Mouse (Mus musculus) MEL (cell line): ENCODE results near the gene Ntrk3.

ENCODE experiments used
- CTCF ChIP-seq, 3 experiments: IDR thresholded peaks in 2 of 3; conservative IDR thresholded peaks in 1 of 3; 2 replicates each; pipeline ENCODE4 v1.5.1; 2011 to 2012; ENCODE audit warnings: low read length in 3 of 3, low read depth in 2 of 3, mild to moderate bottlenecking in 2 of 3, improper control_type of control experiment in 1 of 3, inconsistent platforms in 1 of 3, mixed read lengths in 1 of 3, moderate library complexity in 1 of 3; ENCODE audit not compliant: control insufficient read depth in 1 of 3, insufficient read depth in 1 of 3, poor library complexity in 1 of 3, severe bottlenecking in 1 of 3
- EP300 ChIP-seq, 2 experiments: IDR thresholded peaks; 2 replicates each; pipeline ENCODE4 v1.6.1; 2011; ENCODE audit warnings: improper control_type of control experiment in 2 of 2, low read length in 2 of 2, low read depth in 1 of 2, mild to moderate bottlenecking in 1 of 2
- GATA1 ChIP-seq: IDR thresholded peaks from 2 replicates; pipeline ENCODE4 v1.6.1; 2011; ENCODE audit warnings: low read depth, low read length, improper control_type of control experiment
- HCFC1 ChIP-seq: IDR thresholded peaks from 2 replicates; pipeline ENCODE4 v1.6.1; 2012; ENCODE audit warnings: low read depth, mild to moderate bottlenecking, inconsistent platforms, low read length, improper control_type of control experiment, moderate library complexity
- MAX ChIP-seq: IDR thresholded peaks from 2 replicates; pipeline ENCODE4 v1.6.1; 2011; ENCODE audit warnings: low read length, improper control_type of control experiment
- MEF2A ChIP-seq: IDR thresholded peaks from 2 replicates; pipeline ENCODE4 v1.6.1; 2014; ENCODE audit warnings: low read depth, mild to moderate bottlenecking, inconsistent platforms, low read length, improper control_type of control experiment; ENCODE audit not compliant: poor library complexity, insufficient replicate concordance, severe bottlenecking; ENCODE audit errors: extremely low read depth
- MYC ChIP-seq: IDR thresholded peaks from 2 replicates; pipeline ENCODE4 v1.6.1; 2011; ENCODE audit warnings: low read depth, mild to moderate bottlenecking, low read length, improper control_type of control experiment, moderate library complexity
- POLR2A ChIP-seq, 2 experiments: IDR thresholded peaks; 2 replicates each; pipeline ENCODE4 v1.6.1; 2011 to 2012; ENCODE audit warnings: low read length in 2 of 2, mild to moderate bottlenecking in 2 of 2, control low read depth in 1 of 2, improper control_type of control experiment in 1 of 2, low read depth in 1 of 2, moderate library complexity in 1 of 2; ENCODE audit not compliant: control insufficient read depth in 1 of 2, insufficient read depth in 1 of 2, poor library complexity in 1 of 2
- POLR2AphosphoS2 ChIP-seq: IDR thresholded peaks from 2 replicates; pipeline ENCODE4 v1.6.1; 2011; ENCODE audit warnings: low read length, improper control_type of control experiment
- TBP ChIP-seq: IDR thresholded peaks from 2 replicates; pipeline ENCODE4 v1.8.0; 2011; ENCODE audit warnings: low read depth, low read length, improper control_type of control experiment
- ZC3H11A ChIP-seq: IDR thresholded peaks from 2 replicates; pipeline ENCODE4 v1.6.1; 2012; ENCODE audit warnings: low read depth, mild to moderate bottlenecking, inconsistent platforms, low read length, improper control_type of control experiment

DNA sequence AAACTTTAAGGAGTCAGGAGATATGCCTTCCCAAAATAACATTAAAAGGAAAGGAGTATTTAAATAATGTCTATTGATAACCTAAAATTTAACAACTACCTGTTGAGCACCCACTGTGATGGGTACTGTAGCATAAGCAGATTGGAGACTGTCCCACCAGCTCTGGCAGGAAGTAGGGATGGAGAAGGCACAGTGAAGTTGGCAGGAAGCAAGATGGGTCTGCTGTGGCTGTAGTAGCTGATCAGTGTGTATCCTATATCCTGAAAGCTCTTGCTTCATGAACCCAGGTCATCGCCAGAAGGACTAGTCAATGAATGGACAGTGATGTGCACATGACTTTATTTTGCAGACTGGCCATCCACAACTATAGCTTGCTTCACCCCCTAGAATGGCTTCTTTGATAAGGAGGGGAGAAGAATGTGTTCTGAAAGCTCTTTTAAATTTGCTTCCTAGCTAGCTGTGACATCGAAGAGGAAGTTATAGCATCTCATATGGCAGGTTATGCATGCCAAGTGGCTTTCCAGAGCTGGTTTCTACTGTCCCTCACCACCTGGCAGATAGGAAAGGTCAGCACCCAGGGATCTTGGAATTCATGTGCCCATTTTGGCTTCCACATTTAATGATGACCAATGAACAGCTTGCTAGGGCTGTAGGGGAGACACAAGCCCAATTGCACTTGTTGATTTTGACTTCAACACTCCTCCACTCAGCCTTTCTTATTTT, 451.1 kb downstream of the Ntrk3 start:
- TF ChIP-seq CTCF (IDR thresholded peaks at IDR 0.05 in 2 of 3, conservative IDR thresholded peaks at IDR 0.05 in 1 of 3; ENCODE audit: control insufficient read depth in 1 of 3, insufficient read depth in 1 of 3, low read depth in 2 of 3, low read length in 3 of 3, poor library complexity in 1 of 3, severe bottlenecking in 1 of 3) (no peak), POLR2A (IDR thresholded peaks at IDR 0.05; ENCODE audit: control insufficient read depth in 1 of 2, insufficient read depth in 1 of 2, low read depth in 1 of 2, low read length in 2 of 2, poor library complexity in 1 of 2) (no peak), TBP (no peak), POLR2AphosphoS2 (no peak), MYC (no peak), EP300 (IDR thresholded peaks at IDR 0.05; ENCODE audit: low read depth in 1 of 2, low read length in 2 of 2) (no peak), MEF2A (no peak), GATA1 (no peak), MAX (no peak), ZC3H11A (no peak), HCFC1 (no peak)
